In the genomic region with DNA sequence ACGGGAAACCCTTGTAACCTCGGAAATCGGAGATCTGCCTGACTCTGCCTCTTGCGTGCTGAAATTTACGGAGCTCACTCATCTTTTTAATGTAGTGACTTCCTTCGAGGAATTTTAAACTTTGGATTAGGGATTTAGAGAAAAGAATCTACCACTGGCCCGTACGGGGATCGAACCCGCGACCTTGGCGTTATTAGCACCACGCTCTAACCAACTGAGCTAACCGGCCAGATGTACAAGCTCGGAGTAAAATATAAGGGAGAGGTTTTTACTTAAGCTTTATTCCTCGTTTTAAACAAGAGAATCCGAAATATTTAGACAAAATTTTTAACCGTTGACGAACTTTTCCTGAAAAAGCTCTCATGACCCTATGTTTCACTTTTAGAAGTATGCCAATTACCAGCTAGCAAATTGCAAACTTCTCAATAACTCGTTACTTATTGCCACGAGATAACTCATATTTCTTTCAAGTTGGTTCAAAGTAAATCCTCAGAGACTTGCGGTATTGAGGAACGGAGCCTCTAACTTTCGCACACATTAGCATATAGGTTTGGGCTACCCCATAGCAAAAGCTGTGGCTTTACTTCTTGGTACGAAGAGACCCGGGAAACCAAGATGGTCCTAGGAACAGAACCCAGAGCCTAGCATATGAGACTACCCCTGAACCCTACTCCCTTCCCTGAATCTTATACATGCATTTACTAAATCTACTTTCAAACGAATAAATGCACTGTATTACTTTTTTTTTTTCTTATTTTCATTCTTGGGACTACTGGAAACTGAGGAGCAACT, we compare ENCODE assay signal across 8 mouse cellular contexts. TPM values are rescaled to one million over a fixed set of nuclear protein-coding genes. Genes with fewer than 3 reads are reported as not detected.
DNase-seq lines count a peak whose midpoint lies in the region; ATAC-seq and TF ChIP-seq lines count a peak whose summit lies in the region.

No protein-coding gene starts in this region.

- no peaks in the 10 kb centered on the region for H3K27me3 ChIP-seq in MEL (ENCODE audit: control insufficient read depth in 1 of 2, insufficient read depth in 2 of 2, low read length in 2 of 2)
- H3K27me3 ChIP-seq in embryonic facial prominence, embryonic 10.5 days (replicated peaks; ENCODE audit: low read depth, poor library complexity, severe bottlenecking), result no peaks in the 10 kb centered on the region
- H3K27me3 ChIP-seq in midbrain, embryonic 10.5 days (ENCODE audit: low read depth, poor library complexity, severe bottlenecking), result no peaks in the 10 kb centered on the region
- no peaks in the 10 kb centered on the region for H3K27me3 ChIP-seq in stomach, embryonic 16.5 days (ENCODE audit: control insufficient read depth, insufficient read depth, low read length)

- DNase-seq in adrenal gland, adult (ENCODE audit: inconsistent age in 2 of 2, low spot score in 1 of 2), result peak; percentile 12 to 75
- DNase-seq in adrenal gland, postnatal 4 days (ENCODE audit: low spot score in 2 of 2), result no peak
- DNase-seq in MEL (ENCODE audit: low read depth, low spot score), result peak; percentile 84
- DNase-seq in embryonic facial prominence, embryonic 10.5 days (ENCODE audit: low spot score), result peak; percentile 78
- DNase-seq in heart, postnatal 4 days, result peak; percentile 13
- peak; percentile 29 to 33 for DNase-seq in layer of hippocampus, postnatal 14 days (ENCODE audit: low spot score in 2 of 2)
- DNase-seq in midbrain, embryonic 10.5 days (ENCODE audit: low spot score), result peak; percentile 72

- under 1% methylated on average over 27 of the region's 27 CpGs for WGBS in embryonic facial prominence, embryonic 10.5 days
- under 1% methylated on average over 27 of the region's 27 CpGs for WGBS in midbrain, embryonic 10.5 days
- 6% methylated on average over 27 of the region's 27 CpGs for WGBS in stomach, embryonic 16.5 days

- TF ChIP-seq CTCF in MEL (IDR thresholded peaks at IDR 0.05 in 2 of 3, conservative IDR thresholded peaks at IDR 0.05 in 1 of 3; ENCODE audit: control insufficient read depth in 1 of 3, insufficient read depth in 1 of 3, low read depth in 2 of 3, low read length in 3 of 3, poor library complexity in 1 of 3, severe bottlenecking in 1 of 3), result no peak

- H3K36me3 ChIP-seq in MEL (ENCODE audit: control insufficient read depth in 1 of 2, insufficient read depth in 2 of 2, low read length in 2 of 2), result no peaks in the 10 kb centered on the region; a peak in 1 of 4 replicates
- no peaks in the 10 kb centered on the region for H3K36me3 ChIP-seq in embryonic facial prominence, embryonic 10.5 days (replicated peaks)
- no peaks in the 10 kb centered on the region for H3K36me3 ChIP-seq in midbrain, embryonic 10.5 days
- H3K36me3 ChIP-seq in stomach, embryonic 16.5 days (ENCODE audit: control insufficient read depth, insufficient read depth, low read length), result no peaks in the 10 kb centered on the region

- TF ChIP-seq POLR2A in MEL (IDR thresholded peaks at IDR 0.05; ENCODE audit: control insufficient read depth in 1 of 2, insufficient read depth in 1 of 2, low read depth in 1 of 2, low read length in 2 of 2, poor library complexity in 1 of 2), result no peak

- TF ChIP-seq EP300 in MEL (IDR thresholded peaks at IDR 0.05; ENCODE audit: low read depth in 1 of 2, low read length in 2 of 2), result no peak

- H3K79me2 ChIP-seq in MEL (ENCODE audit: control insufficient read depth, insufficient read depth, low read length, poor library complexity), result no peaks in the 10 kb centered on the region; the same call in 1 of the 2 replicates

- peak overlapping the region; percentile 62 for H3K4me2 ChIP-seq in stomach, embryonic 16.5 days (ENCODE audit: low read depth, low read length)

- H3K4me3 ChIP-seq in MEL (ENCODE audit: control insufficient read depth in 1 of 2, insufficient read depth in 1 of 2, low read depth in 2 of 2, low read length in 2 of 2), result peak overlapping the region; percentile 48 to 95
- H3K4me3 ChIP-seq in embryonic facial prominence, embryonic 10.5 days, result peak overlapping the region; percentile 60
- H3K4me3 ChIP-seq in midbrain, embryonic 10.5 days, result peak overlapping the region; percentile 56
- peak overlapping the region; percentile 51 for H3K4me3 ChIP-seq in stomach, embryonic 16.5 days (replicated peaks; ENCODE audit: low read length)

- no peak for ATAC-seq in stomach, embryonic 16.5 days (ENCODE audit: insufficient read depth, low FRiP score)

- peak overlapping the region; percentile 73 for H3K9ac ChIP-seq in MEL (ENCODE audit: control insufficient read depth, low read depth, low read length, poor library complexity, severe bottlenecking)
- peak overlapping the region; percentile 39; the same call in 1 of the 2 replicates for H3K9ac ChIP-seq in stomach, embryonic 16.5 days (ENCODE audit: low read length)

- no peaks in the 10 kb centered on the region for H3K9me3 ChIP-seq in MEL (replicated peaks; ENCODE audit: insufficient read depth, low read length)
- H3K9me3 ChIP-seq in embryonic facial prominence, embryonic 10.5 days, result no peaks in the 10 kb centered on the region
- H3K9me3 ChIP-seq in midbrain, embryonic 10.5 days (replicated peaks), result no peaks in the 10 kb centered on the region
- no peaks in the 10 kb centered on the region for H3K9me3 ChIP-seq in stomach, embryonic 16.5 days (replicated peaks; ENCODE audit: control insufficient read depth, low read length)

- no peak for TF ChIP-seq RAD21 in MEL (IDR thresholded peaks at IDR 0.05; ENCODE audit: low read depth, low read length)

- H3K27ac ChIP-seq in MEL (ENCODE audit: control insufficient read depth, low read depth, low read length), result peak overlapping the region; percentile 45; the same call in 1 of the 2 replicates
- H3K27ac ChIP-seq in embryonic facial prominence, embryonic 10.5 days (replicated peaks), result peak overlapping the region; percentile 44; the same call in 1 of the 2 replicates
- peak overlapping the region; percentile 59; the same call in 1 of the 2 replicates for H3K27ac ChIP-seq in midbrain, embryonic 10.5 days (replicated peaks)
- no peak overlapping the region for H3K27ac ChIP-seq in stomach, embryonic 16.5 days (ENCODE audit: low read length)

- no peaks in the 10 kb centered on the region for H3K4me1 ChIP-seq in MEL (ENCODE audit: control insufficient read depth in 1 of 2, insufficient read depth in 2 of 2, low read length in 2 of 2)
- peaks cover 9% of the 10 kb centered on the region; the same call in 1 of the 2 replicates for H3K4me1 ChIP-seq in embryonic facial prominence, embryonic 10.5 days
- peaks cover 10% of the 10 kb centered on the region for H3K4me1 ChIP-seq in midbrain, embryonic 10.5 days
- H3K4me1 ChIP-seq in stomach, embryonic 16.5 days (ENCODE audit: control insufficient read depth, insufficient read depth, low read length), result no peaks in the 10 kb centered on the region

TF ChIP-seq in MEL, 35 proteins besides CTCF, POLR2A, EP300 and RAD21:
- TF ChIP-seq MAFK (IDR thresholded peaks at IDR 0.05; ENCODE audit: borderline replicate concordance, low read depth, low read length), result peak; percentile 98
- peak; percentile 18 for TF ChIP-seq GATA1 (IDR thresholded peaks at IDR 0.05; ENCODE audit: low read depth, low read length)
- TF ChIP-seq TBP (IDR thresholded peaks at IDR 0.05; ENCODE audit: low read depth, low read length), result peak; percentile 100
- no peak for TF ChIP-seq MAX (IDR thresholded peaks at IDR 0.05; ENCODE audit: low read length)
TF ChIP-seq in MEL: peak in this region for 3.

RNA-seq across cellular contexts. Expression of gene Hist1h2br, which starts 48.5 kb away (rescaled TPM):
- 100 to 1,000 TPM; 346 to 390 TPM for total RNA-seq in adrenal gland, postnatal 4 days (2021)
- total RNA-seq in MEL (2012; rRNA removed), result 2,013 and 2,821 TPM in 2 replicates
- 1 to 10 TPM in 1 of 2 experiments, not detected in 1; 6.0 TPM for polyA plus RNA-seq in MEL (2012; ENCODE audit: insufficient read depth in 1 of 2, insufficient read length in 2 of 2, low read depth in 1 of 2, low replicate concordance in 2 of 2, missing spikeins in 1 of 2)
- 21.7 and 24.2 TPM in 2 replicates for polyA plus RNA-seq in embryonic facial prominence, embryonic 10.5 days (2016; fragmentation: Nextera tagmentation; extraction: Ambion mirVana)
- total RNA-seq in heart, postnatal 4 days (2021), result 100 to 1,000 TPM; 420 to 457 TPM
- total RNA-seq in layer of hippocampus, postnatal 14 days (2021), result 10 to 100 TPM; 48.0 to 64.3 TPM
- 15.6 and 19.0 TPM in 2 replicates for polyA plus RNA-seq in midbrain, embryonic 10.5 days (2016; fragmentation: Nextera tagmentation; extraction: Ambion mirVana)
- polyA plus RNA-seq in stomach, embryonic 16.5 days (2015; fragmentation: Nextera tagmentation; extraction: Ambion mirVana), result 11.8 and 18.5 TPM in 2 replicates

RNA-seq across cellular contexts. Expression of gene Hist1h2ap, which starts 48.8 kb away (rescaled TPM):
- 100 to 1,000 TPM; 329 to 379 TPM for total RNA-seq in adrenal gland, postnatal 4 days (2021)
- 3,706 and 4,747 TPM in 2 replicates for total RNA-seq in MEL (2012; rRNA removed)
- polyA plus RNA-seq in MEL (2012; ENCODE audit: insufficient read depth in 1 of 2, insufficient read length in 2 of 2, low read depth in 1 of 2, low replicate concordance in 2 of 2, missing spikeins in 1 of 2), result 100 to 1,000 TPM in 1 of 2 experiments, not detected in 1; 727 TPM
- polyA plus RNA-seq in embryonic facial prominence, embryonic 10.5 days (2016; fragmentation: Nextera tagmentation; extraction: Ambion mirVana), result 6,093 and 6,114 TPM in 2 replicates
- 100 to 1,000 TPM; 717 to 739 TPM for total RNA-seq in heart, postnatal 4 days (2021)
- total RNA-seq in layer of hippocampus, postnatal 14 days (2021), result 10 to 100 TPM; 20.7 to 37.1 TPM
- polyA plus RNA-seq in midbrain, embryonic 10.5 days (2016; fragmentation: Nextera tagmentation; extraction: Ambion mirVana), result 5,863 and 6,710 TPM in 2 replicates
- polyA plus RNA-seq in stomach, embryonic 16.5 days (2015; fragmentation: Nextera tagmentation; extraction: Ambion mirVana), result 1,905 and 2,657 TPM in 2 replicates

RNA-seq across cellular contexts. Expression of gene Hist1h4n, which starts 50.1 kb away (rescaled TPM):
- total RNA-seq in adrenal gland, postnatal 4 days (2021), result 100 to 1,000 TPM; 144 to 157 TPM
- 9,853 and 10,418 TPM in 2 replicates for total RNA-seq in MEL (2012; rRNA removed)
- polyA plus RNA-seq in MEL (2012; ENCODE audit: insufficient read depth in 1 of 2, insufficient read length in 2 of 2, low read depth in 1 of 2, low replicate concordance in 2 of 2, missing spikeins in 1 of 2), result 1 to 10 TPM in 1 of 2 experiments, not detected in 1; 9.0 TPM
- polyA plus RNA-seq in embryonic facial prominence, embryonic 10.5 days (2016; fragmentation: Nextera tagmentation; extraction: Ambion mirVana), result 9.3 and 10.5 TPM in 2 replicates
- 10 to 100 TPM; 54.0 to 56.5 TPM for total RNA-seq in heart, postnatal 4 days (2021)
- 10 to 100 TPM; 30.8 to 35.7 TPM for total RNA-seq in layer of hippocampus, postnatal 14 days (2021)
- polyA plus RNA-seq in midbrain, embryonic 10.5 days (2016; fragmentation: Nextera tagmentation; extraction: Ambion mirVana), result 7.7 and 10.8 TPM in 2 replicates
- polyA plus RNA-seq in stomach, embryonic 16.5 days (2015; fragmentation: Nextera tagmentation; extraction: Ambion mirVana), result 13.0 and 15.5 TPM in 2 replicates

Comparison
In these comparisons a context has a peak if more than half of its experiments do, and no peak if none do; other contexts are left out.
1. DNase-seq: peak in adrenal gland, adult (2 of 2), MEL (single experiment), embryonic facial prominence, embryonic 10.5 days (single experiment), heart, postnatal 4 days (single experiment), layer of hippocampus, postnatal 14 days (2 of 2) and midbrain, embryonic 10.5 days (single experiment); none in adrenal gland, postnatal 4 days (0 of 2).
2. RNA of gene Hist1h2br, which starts 48.5 kb away (total RNA-seq): 2,013 to 2,821 TPM in MEL, 420 to 457 TPM in heart, postnatal 4 days and 346 to 390 TPM in adrenal gland, postnatal 4 days; 48.0 to 64.3 TPM in layer of hippocampus, postnatal 14 days; every median in the first group is over 4 times any median in the second.
3. RNA of gene Hist1h2ap, which starts 48.8 kb away (total RNA-seq): 3,706 to 4,747 TPM in MEL, 717 to 739 TPM in heart, postnatal 4 days and 329 to 379 TPM in adrenal gland, postnatal 4 days; 20.7 to 37.1 TPM in layer of hippocampus, postnatal 14 days; every median in the first group is over 4 times any median in the second.
4. RNA of gene Hist1h4n, which starts 50.1 kb away (total RNA-seq): 9,853 to 10,418 TPM in MEL; 144 to 157 TPM in adrenal gland, postnatal 4 days, 54.0 to 56.5 TPM in heart, postnatal 4 days and 30.8 to 35.7 TPM in layer of hippocampus, postnatal 14 days; every median in the first group is over 10 times any median in the second.
5. Peak in every context shown above with its lines, with median percentiles within 50 percentile points of each other: H3K4me3 ChIP-seq.